Mouse (Mus musculus) testis, postnatal 10 days (tissue): Measurements from ENCODE around the gene Haspin.

Source experiments
- DNase-seq: peaks from one replicate; pipeline ENCODE4 v3.0.0; 2021; ENCODE audit warnings: low spot score

Haspin gene

GRCm38 (mm10) chr11:73137591-73138501 is at the start of gene Haspin:
Gene Haspin (minus strand): TSS chr11:73138294.
- peak; percentile 96 for DNase-seq

GRCm38 (mm10) chr11:73187231-73187630 is 49.1 kb upstream of the Haspin start:
- DNase-seq = no peak

GRCm38 (mm10) chr11:73185872-73186615 is 48.0 kb upstream of the Haspin start:
- DNase-seq = no peak

GRCm38 (mm10) chr11:73177895-73178294 is 39.8 kb upstream of the Haspin start:
- no peak for DNase-seq

GRCm38 (mm10) chr11:73177509-73177875 is 39.4 kb upstream of the Haspin start:
- peak; percentile 85 for DNase-seq

GRCm38 (mm10) chr11:73176608-73177508 is 38.8 kb upstream of the Haspin start, which contains the start of the genes Emc6 and Tax1bp3:
Gene Emc6 (minus strand): TSS chr11:73177037.
Gene Tax1bp3 (plus strand): TSS chr11:73177083.
- DNase-seq = peak; percentile 98

- DNase-seq = no peak
Measured at GRCm38 (mm10) chr11:73176186-73176585, 38.1 kb upstream of the Haspin start.

GRCm38 (mm10) chr11:73175612-73176011 is 37.5 kb upstream of the Haspin start:
- no peak for DNase-seq

GRCm38 (mm10) chr11:73172186-73172585 is 34.1 kb upstream of the Haspin start:
- DNase-seq = no peak

- DNase-seq = peak; percentile 79
Measured at GRCm38 (mm10) chr11:73169231-73169630, 31.1 kb upstream of the Haspin start.

GRCm38 (mm10) chr11:73168576-73168975 is 30.5 kb upstream of the Haspin start:
- DNase-seq = no peak

GRCm38 (mm10) chr11:73168071-73168470 is 30.0 kb upstream of the Haspin start:
- no peak for DNase-seq

GRCm38 (mm10) chr11:73162284-73162683 is 24.2 kb upstream of the Haspin start:
- no peak for DNase-seq

- DNase-seq = no peak
Measured at GRCm38 (mm10) chr11:73161616-73162015, 23.5 kb upstream of the Haspin start.

GRCm38 (mm10) chr11:73160811-73161200 is 22.7 kb upstream of the Haspin start:
- no peak for DNase-seq

- peak; percentile 53 for DNase-seq
Measured at GRCm38 (mm10) chr11:73159957-73160810, 22.1 kb upstream of the Haspin start, which contains the start of gene P2rx5. Gene P2rx5 (plus strand): TSS chr11:73160421.

GRCm38 (mm10) chr11:73155071-73155470 is 17.0 kb upstream of the Haspin start:
- no peak for DNase-seq

GRCm38 (mm10) chr11:73148209-73148608 is 10.1 kb upstream of the Haspin start:
- no peak for DNase-seq

- DNase-seq = no peak
Measured at GRCm38 (mm10) chr11:73146975-73147365, 8.9 kb upstream of the Haspin start.

- no peak for DNase-seq
Measured at GRCm38 (mm10) chr11:73146026-73146974, 8.2 kb upstream of the Haspin start.
